Mouse (Mus musculus): ENCODE data around the gene Vwa5b1. TPM values are rescaled to one million over a fixed set of nuclear protein-coding genes. Genes with fewer than 3 reads are reported as not detected.

The Vwa5b1 gene
- 0.74 and 1.2 TPM in 2 replicates for polyA plus RNA-seq (2015; fragmentation: Nextera tagmentation; extraction: Ambion mirVana)

DNA sequence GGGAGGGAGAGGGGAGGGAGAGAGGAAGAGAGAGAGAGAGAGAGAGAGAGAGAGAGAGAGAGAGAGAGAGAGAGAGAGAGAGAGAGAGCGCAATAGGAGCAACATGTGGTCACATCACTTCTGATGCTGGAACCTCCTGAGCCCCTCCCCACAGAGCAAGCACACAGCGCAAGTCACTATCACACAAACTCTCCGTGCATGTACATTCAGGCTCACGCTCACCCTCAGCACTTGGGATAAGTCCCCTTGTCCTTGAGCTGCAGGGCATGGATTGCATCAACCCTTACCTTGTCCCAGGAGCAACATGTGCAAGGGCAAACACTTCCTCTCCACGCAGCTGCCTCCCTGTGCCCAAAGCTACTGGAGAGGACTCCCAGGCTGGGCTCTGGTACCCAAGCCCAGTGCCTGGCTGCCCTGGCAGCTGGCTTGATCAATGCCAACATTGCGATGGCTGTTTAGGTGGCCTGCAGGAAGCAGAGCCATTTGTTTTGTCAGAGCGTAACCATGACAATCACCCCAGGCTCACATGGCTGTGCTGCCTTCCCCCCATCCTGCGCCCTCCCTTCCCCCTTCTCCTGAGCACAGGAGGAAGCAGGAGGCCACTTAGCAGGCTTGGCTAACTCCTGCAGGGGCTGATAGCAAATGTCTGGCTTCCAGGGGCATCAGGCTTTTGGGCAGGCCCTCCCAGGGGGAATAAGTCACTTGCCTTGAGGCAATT, at the start of gene Vwa5b1:
TSS of gene Vwa5b1 (minus strand) at position 457 of the 718 bp plus-strand sequence.
- H3K9ac ChIP-seq (replicated peaks): no peak within 1 kb of the TSS
- no peak within 1 kb of the TSS for H3K4me2 ChIP-seq (replicated peaks)
- H3K9me3 ChIP-seq: no peaks in the 10 kb centered on the region
- ATAC-seq (replicated peaks): no peak; the same call in 1 of the 2 replicates
- no peaks in the 10 kb centered on the region for H3K36me3 ChIP-seq
- H3K4me1 ChIP-seq: peaks cover 6% of the 10 kb centered on the region
- H3K27ac ChIP-seq (replicated peaks): no peak within 1 kb of the TSS
- WGBS: 20% methylated on average over 8 of the region's 8 CpGs
- no peaks in the 10 kb centered on the region for H3K27me3 ChIP-seq
- H3K4me3 ChIP-seq: no peak within 1 kb of the TSS

GRCm38 (mm10) chr4:138682760-138683159, 47.1 kb upstream of the Vwa5b1 start:
- no peak for ATAC-seq (replicated peaks)
- Histone ChIP-seq H3K9me3 (no peaks in the 10 kb centered on the region), H3K36me3 (no peaks in the 10 kb centered on the region), H3K27ac (replicated peaks) (no peak overlapping the region), H3K4me2 (replicated peaks) (no peak overlapping the region), H3K4me1 (peaks cover 8% of the 10 kb centered on the region), H3K9ac (replicated peaks) (no peak overlapping the region), H3K27me3 (peaks cover 8% of the 10 kb centered on the region; the same call in 1 of the 2 replicates), H3K4me3 (no peak overlapping the region)
- 48% methylated on average over 2 of the region's 2 CpGs for WGBS

DNA sequence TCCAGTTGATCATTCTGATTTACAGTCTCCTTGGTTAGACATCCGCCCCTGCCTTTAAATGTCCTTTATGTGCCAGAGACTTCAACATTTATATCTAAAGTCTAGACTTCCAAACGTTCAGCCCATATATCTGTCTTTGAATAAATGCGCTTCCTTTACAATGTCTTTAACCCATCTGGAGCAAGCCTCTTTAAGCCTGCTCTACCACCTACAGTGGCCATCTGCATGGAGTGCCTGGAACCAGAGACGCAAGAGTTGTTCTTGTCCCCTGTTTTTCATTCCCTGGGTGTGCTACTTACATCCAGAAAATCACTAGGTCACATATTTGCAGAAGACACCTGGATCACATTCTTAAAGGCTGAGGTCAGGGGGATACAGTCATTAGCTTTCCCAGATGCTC, 44.4 kb upstream of the Vwa5b1 start:
- no peaks in the 10 kb centered on the region for H3K36me3 ChIP-seq
- no peak overlapping the region for H3K27ac ChIP-seq (replicated peaks)
- no peak overlapping the region for H3K4me3 ChIP-seq
- H3K27me3 ChIP-seq: peaks cover 19% of the 10 kb centered on the region; the same call in 1 of the 2 replicates
- no peak for ATAC-seq (replicated peaks)
- H3K4me1 ChIP-seq: peaks cover 7% of the 10 kb centered on the region
- WGBS: 77% methylated on average over 4 of the region's 4 CpGs
- no peak overlapping the region for H3K4me2 ChIP-seq (replicated peaks)
- H3K9me3 ChIP-seq: no peaks in the 10 kb centered on the region
- H3K9ac ChIP-seq (replicated peaks): no peak overlapping the region

DNA sequence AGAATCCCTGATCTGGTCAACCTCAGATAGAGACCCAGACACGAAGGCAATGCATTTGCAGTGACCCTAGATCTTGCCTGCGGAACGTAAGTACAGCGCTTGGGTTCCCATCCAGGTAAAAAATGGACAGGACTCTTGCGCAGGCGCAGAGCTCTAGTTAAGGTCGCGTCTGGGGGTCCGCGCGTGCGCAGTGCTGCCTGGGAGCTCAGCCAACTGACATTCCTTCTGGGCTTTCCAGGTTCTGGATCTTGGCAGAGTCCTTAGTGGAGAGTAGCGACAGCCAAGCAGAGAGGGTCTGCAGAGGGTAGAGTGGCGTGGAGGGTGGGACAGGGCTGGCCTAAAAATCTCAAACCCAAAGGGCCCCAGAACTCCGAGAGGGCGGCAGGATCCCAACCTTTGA, 41.9 kb upstream of the Vwa5b1 start:
- H3K4me1 ChIP-seq: peaks cover 7% of the 10 kb centered on the region
- no peak for ATAC-seq (replicated peaks)
- 23% methylated on average over 16 of the region's 16 CpGs for WGBS
- no peak overlapping the region for H3K27ac ChIP-seq (replicated peaks)
- peaks cover 19% of the 10 kb centered on the region; the same call in 1 of the 2 replicates for H3K27me3 ChIP-seq
- no peaks in the 10 kb centered on the region for H3K9me3 ChIP-seq
- H3K9ac ChIP-seq (replicated peaks): peak overlapping the region; percentile 6; the same call in 1 of the 2 replicates
- H3K36me3 ChIP-seq: no peaks in the 10 kb centered on the region
- H3K4me3 ChIP-seq: peak overlapping the region; percentile 23
- H3K4me2 ChIP-seq (replicated peaks): peak overlapping the region; percentile 33

GRCm38 (mm10) chr4:138676480-138676879, 40.8 kb upstream of the Vwa5b1 start:
- Histone ChIP-seq H3K4me3 (no peak overlapping the region), H3K27ac (replicated peaks) (no peak overlapping the region), H3K27me3 (peaks cover 19% of the 10 kb centered on the region; the same call in 1 of the 2 replicates), H3K9me3 (no peaks in the 10 kb centered on the region), H3K9ac (replicated peaks) (no peak overlapping the region), H3K4me2 (replicated peaks) (no peak overlapping the region), H3K36me3 (no peaks in the 10 kb centered on the region), H3K4me1 (peaks cover 7% of the 10 kb centered on the region)
- no peak for ATAC-seq (replicated peaks)
- 13% methylated on average over 16 of the region's 16 CpGs for WGBS

- no peaks in the 10 kb centered on the region for H3K36me3 ChIP-seq
- peaks cover 17% of the 10 kb centered on the region; the same call in 1 of the 2 replicates for H3K27me3 ChIP-seq
- H3K9ac ChIP-seq (replicated peaks): no peak overlapping the region
- no peaks in the 10 kb centered on the region for H3K9me3 ChIP-seq
- no peaks in the 10 kb centered on the region for H3K4me1 ChIP-seq
- ATAC-seq (replicated peaks): no peak
- H3K4me3 ChIP-seq: no peak overlapping the region
- H3K27ac ChIP-seq (replicated peaks): no peak overlapping the region
- 58% methylated on average over 4 of the region's 4 CpGs for WGBS
- H3K4me2 ChIP-seq (replicated peaks): no peak overlapping the region
Observed at GRCm38 (mm10) chr4:138672160-138672559, 36.5 kb upstream of the Vwa5b1 start.

- Histone ChIP-seq H3K4me3 (no peak overlapping the region), H3K4me2 (replicated peaks) (no peak overlapping the region), H3K9ac (replicated peaks) (no peak overlapping the region), H3K9me3 (no peaks in the 10 kb centered on the region), H3K27ac (replicated peaks) (no peak overlapping the region), H3K27me3 (peaks cover 2% of the 10 kb centered on the region; the same call in 1 of the 2 replicates), H3K4me1 (no peaks in the 10 kb centered on the region), H3K36me3 (no peaks in the 10 kb centered on the region)
- 86% methylated on average over 11 of the region's 11 CpGs for WGBS
- ATAC-seq (replicated peaks): no peak
Observed at GRCm38 (mm10) chr4:138670093-138670889, 34.6 kb upstream of the Vwa5b1 start.

- H3K27me3 ChIP-seq: 0 out of 2 replicates have a peak, but pooled peaks cover 3% of the 10 kb centered on the region
- H3K9ac ChIP-seq (replicated peaks): no peak overlapping the region
- H3K4me3 ChIP-seq: no peak overlapping the region
- no peak for ATAC-seq (replicated peaks)
- no peak overlapping the region for H3K27ac ChIP-seq (replicated peaks)
- H3K4me2 ChIP-seq (replicated peaks): no peak overlapping the region
- no peaks in the 10 kb centered on the region for H3K4me1 ChIP-seq
- WGBS: 86% methylated on average over 10 of the region's 10 CpGs
- no peaks in the 10 kb centered on the region for H3K9me3 ChIP-seq
- H3K36me3 ChIP-seq: no peaks in the 10 kb centered on the region
Observed at GRCm38 (mm10) chr4:138666521-138666920, 30.8 kb upstream of the Vwa5b1 start.

GRCm38 (mm10) chr4:138659936-138660602, 24.4 kb upstream of the Vwa5b1 start:
- Histone ChIP-seq H3K36me3 (no peaks in the 10 kb centered on the region), H3K27me3 (0 out of 2 replicates have a peak, but pooled peaks cover 3% of the 10 kb centered on the region), H3K4me2 (replicated peaks) (no peak overlapping the region), H3K9ac (replicated peaks) (no peak overlapping the region), H3K4me1 (no peaks in the 10 kb centered on the region), H3K27ac (replicated peaks) (no peak overlapping the region), H3K4me3 (no peak overlapping the region), H3K9me3 (no peaks in the 10 kb centered on the region)
- WGBS: 87% methylated on average over 11 of the region's 11 CpGs
- ATAC-seq (replicated peaks): no peak

DNA sequence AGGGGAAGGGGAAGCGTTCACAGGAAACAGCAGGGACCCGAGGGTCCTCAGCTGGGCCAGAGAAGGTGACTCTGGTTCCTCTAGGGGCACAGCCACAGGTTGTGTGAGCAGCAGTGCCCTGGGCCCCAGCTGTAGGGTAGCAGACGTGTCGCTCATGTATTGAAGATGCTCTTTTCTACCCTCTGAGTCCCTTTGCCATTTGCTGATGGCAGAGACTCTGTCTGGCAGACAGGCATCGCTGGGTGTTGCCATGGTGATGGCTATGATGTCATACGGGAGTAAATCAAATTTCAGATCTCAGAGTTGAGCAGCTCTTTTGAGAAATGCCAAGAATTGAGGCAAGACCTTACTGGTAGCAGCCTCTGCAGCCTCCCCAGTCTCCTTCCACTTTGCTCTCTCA, 17.4 kb upstream of the Vwa5b1 start:
- H3K36me3 ChIP-seq: no peaks in the 10 kb centered on the region
- no peak for ATAC-seq (replicated peaks)
- 0 out of 2 replicates have a peak, but pooled peaks cover 7% of the 10 kb centered on the region for H3K4me1 ChIP-seq
- no peak overlapping the region for H3K9ac ChIP-seq (replicated peaks)
- no peaks in the 10 kb centered on the region for H3K27me3 ChIP-seq
- H3K27ac ChIP-seq (replicated peaks): no peak overlapping the region
- H3K9me3 ChIP-seq: no peaks in the 10 kb centered on the region
- 33% methylated on average over 6 of the region's 6 CpGs for WGBS
- no peak overlapping the region for H3K4me3 ChIP-seq
- H3K4me2 ChIP-seq (replicated peaks): no peak overlapping the region

DNA sequence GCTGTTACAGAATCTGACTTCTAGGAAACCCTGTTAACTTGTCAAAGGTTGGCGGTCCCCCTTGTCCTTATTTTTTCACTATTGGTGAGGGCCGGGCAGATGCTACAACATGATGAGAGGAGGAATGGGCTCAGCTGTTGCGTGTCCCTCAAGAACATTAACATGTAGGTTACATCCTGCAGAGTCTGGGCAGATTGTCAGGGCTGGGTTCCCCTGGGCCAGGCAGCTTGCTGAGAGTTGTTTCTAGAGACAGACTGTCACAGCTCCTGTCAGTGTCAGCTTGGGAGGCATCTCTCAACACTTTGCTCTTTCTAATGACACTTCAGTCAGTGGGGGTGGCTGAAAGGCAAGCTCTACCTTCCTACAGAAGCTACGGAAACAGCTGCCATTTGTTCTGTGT, 16.2 kb upstream of the Vwa5b1 start:
- 0 out of 2 replicates have a peak, but pooled peaks cover 7% of the 10 kb centered on the region for H3K4me1 ChIP-seq
- WGBS: 89% methylated on average over 4 of the region's 4 CpGs
- H3K27me3 ChIP-seq: no peaks in the 10 kb centered on the region
- H3K9me3 ChIP-seq: no peaks in the 10 kb centered on the region
- no peak overlapping the region for H3K9ac ChIP-seq (replicated peaks)
- H3K36me3 ChIP-seq: no peaks in the 10 kb centered on the region
- ATAC-seq (replicated peaks): no peak
- H3K4me2 ChIP-seq (replicated peaks): no peak overlapping the region
- no peak overlapping the region for H3K4me3 ChIP-seq
- no peak overlapping the region for H3K27ac ChIP-seq (replicated peaks)

Measured in forebrain, embryonic 15.5 days (tissue).